Mouse (Mus musculus): ENCODE data around the gene Trip10. TPM values are rescaled to one million over a fixed set of nuclear protein-coding genes. Genes with fewer than 3 reads are reported as not detected.

Gene Trip10
- total and polyA plus RNA-seq, 3 experiments = 21.5 to 40.0 (median 22.9) TPM

- Histone ChIP-seq H3K36me3 (replicated peaks in 1 of 2; ENCODE audit: control insufficient read depth in 1 of 2, insufficient read depth in 1 of 2, low read length in 1 of 2) (peaks cover 25 to 84% of the 10 kb centered on the region in 2 experiments), H3K4me2 (ENCODE audit: insufficient read depth, low read depth, poor library complexity, severe bottlenecking) (no peak overlapping the region), H3K27ac (ENCODE audit: insufficient read depth, low read depth) (no peak overlapping the region), H3K4me3 (replicated peaks in 1 of 3; ENCODE audit: low read depth in 2 of 3, low read length in 2 of 3, poor library complexity in 1 of 3) (no peak overlapping the region), H3K27me3 (replicated peaks) (no peaks in the 10 kb centered on the region), H3K9ac (ENCODE audit: insufficient read depth, low read depth) (no peak overlapping the region), H3K79me2 (replicated peaks; ENCODE audit: control insufficient read depth, extremely low read depth, insufficient read depth, poor library complexity, severe bottlenecking) (no peaks in the 10 kb centered on the region), H3K4me1 (ENCODE audit: control insufficient read depth in 1 of 2, insufficient read depth in 2 of 2) (no peaks in the 10 kb centered on the region), H3K9me3 (replicated peaks; ENCODE audit: low read length) (no peaks in the 10 kb centered on the region)
- in situ Hi-C loops (cut with MboI; ENCODE audit: low pct_ligation_motif_present, low pct_unique_long_range_greater_than_20kb, low sequenced_read_pairs) (no loop called here), dilution Hi-C loops (cut with MboI; ENCODE audit: extremely low pct_ligation_motif_present, extremely low pct_unique_long_range_greater_than_20kb, low sequenced_read_pairs) (no loop called here)
- TF ChIP-seq MAZ (IDR thresholded peaks at IDR 0.05; ENCODE audit: low read depth, low read length) = no peak
- TF ChIP-seq UBTF (IDR thresholded peaks at IDR 0.05; ENCODE audit: low read depth, low read length) = no peak
- TF ChIP-seq USF2 (conservative IDR thresholded peaks at IDR 0.05; ENCODE audit: low read depth, low read length) = no peak
- no peak for TF ChIP-seq MAFK (IDR thresholded peaks at IDR 0.05; ENCODE audit: insufficient replicate concordance, low read length)
- no peak for TF ChIP-seq CTCF (conservative IDR thresholded peaks at IDR 0.05 in 1 of 2, IDR thresholded peaks at IDR 0.05 in 1 of 2; ENCODE audit: low read depth in 2 of 2, low read length in 2 of 2)
- no peak for TF ChIP-seq ZNF384 (IDR thresholded peaks at IDR 0.05; ENCODE audit: low read depth, low read length)
- no peak for TF ChIP-seq RCOR1 (conservative IDR thresholded peaks at IDR 0.05; ENCODE audit: low read depth, low read length)
- TF ChIP-seq ETS1 (conservative IDR thresholded peaks at IDR 0.05; ENCODE audit: low read depth, low read length) = no peak
- TF ChIP-seq ZC3H11A (IDR thresholded peaks at IDR 0.05; ENCODE audit: low read depth, low read length) = no peak
- TF ChIP-seq HCFC1 (IDR thresholded peaks at IDR 0.05; ENCODE audit: low read depth, low read length) = no peak
- TF ChIP-seq MEF2A (IDR thresholded peaks at IDR 0.05; ENCODE audit: borderline replicate concordance, low read depth, low read length) = no peak
- no peak for TF ChIP-seq NRF1 (IDR thresholded peaks at IDR 0.05; ENCODE audit: low read depth, low read length)
- no peak for DNase-seq (ENCODE audit: extremely low read depth)
Observed at GRCm38 (mm10) chr17:57261796-57262195, 12.5 kb downstream of the Trip10 start.

GRCm38 (mm10) chr17:57262901-57263550 lies 13.8 kb downstream of the Trip10 start:
- DNase-seq (ENCODE audit: extremely low read depth) = no peak
- H3K36me3 ChIP-seq (replicated peaks in 1 of 2; ENCODE audit: control insufficient read depth in 1 of 2, insufficient read depth in 1 of 2, low read length in 1 of 2) = peaks cover 19 to 73% of the 10 kb centered on the region in 2 experiments
- no peak overlapping the region for H3K27ac ChIP-seq (ENCODE audit: insufficient read depth, low read depth)
- in situ Hi-C loops (cut with MboI; ENCODE audit: low pct_ligation_motif_present, low pct_unique_long_range_greater_than_20kb, low sequenced_read_pairs) (no loop called here), dilution Hi-C loops (cut with MboI; ENCODE audit: extremely low pct_ligation_motif_present, extremely low pct_unique_long_range_greater_than_20kb, low sequenced_read_pairs) (no loop called here)
- no peaks in the 10 kb centered on the region for H3K9me3 ChIP-seq (replicated peaks; ENCODE audit: low read length)
- no peak overlapping the region for H3K9ac ChIP-seq (ENCODE audit: insufficient read depth, low read depth)
- H3K4me1 ChIP-seq (ENCODE audit: control insufficient read depth in 1 of 2, insufficient read depth in 2 of 2) = peaks cover 0 to 10% of the 10 kb centered on the region in 2 experiments; a peak in 2 of 4 replicates
- H3K27me3 ChIP-seq (replicated peaks) = no peaks in the 10 kb centered on the region
- H3K79me2 ChIP-seq (replicated peaks; ENCODE audit: control insufficient read depth, extremely low read depth, insufficient read depth, poor library complexity, severe bottlenecking) = no peaks in the 10 kb centered on the region
- H3K4me2 ChIP-seq (ENCODE audit: insufficient read depth, low read depth, poor library complexity, severe bottlenecking) = no peak overlapping the region
- no peak overlapping the region for H3K4me3 ChIP-seq (replicated peaks in 1 of 3; ENCODE audit: low read depth in 2 of 3, low read length in 2 of 3, poor library complexity in 1 of 3)
- TF ChIP-seq MAZ (IDR thresholded peaks at IDR 0.05; ENCODE audit: low read depth, low read length) = no peak
- no peak for TF ChIP-seq NRF1 (IDR thresholded peaks at IDR 0.05; ENCODE audit: low read depth, low read length)
- TF ChIP-seq MAX (IDR thresholded peaks at IDR 0.05; ENCODE audit: low read length) = no peak
- TF ChIP-seq MXI1 (IDR thresholded peaks at IDR 0.05; ENCODE audit: low read depth, low read length) = no peak
- no peak for TF ChIP-seq IRF4 (IDR thresholded peaks at IDR 0.05; ENCODE audit: low read depth, low read length)
- no peak for TF ChIP-seq MEF2A (IDR thresholded peaks at IDR 0.05; ENCODE audit: borderline replicate concordance, low read depth, low read length)
- no peak for TF ChIP-seq MYC (IDR thresholded peaks at IDR 0.05; ENCODE audit: low read depth, low read length)
- no peak for TF ChIP-seq SIN3A (IDR thresholded peaks at IDR 0.05; ENCODE audit: low read length)
- TF ChIP-seq ETS1 (conservative IDR thresholded peaks at IDR 0.05; ENCODE audit: low read depth, low read length) = no peak
- TF ChIP-seq TCF12 (IDR thresholded peaks at IDR 0.05; ENCODE audit: low read depth, low read length) = no peak
- TF ChIP-seq SMC3 (IDR thresholded peaks at IDR 0.05; ENCODE audit: low read depth, low read length) = no peak
- TF ChIP-seq USF2 (conservative IDR thresholded peaks at IDR 0.05; ENCODE audit: low read depth, low read length) = no peak
- TF ChIP-seq E2F4 (IDR thresholded peaks at IDR 0.05; ENCODE audit: insufficient replicate concordance, low read depth, low read length) = no peak
- TF ChIP-seq ZNF384 (IDR thresholded peaks at IDR 0.05; ENCODE audit: low read depth, low read length) = no peak
- no peak for TF ChIP-seq KAT2A (IDR thresholded peaks at IDR 0.05; ENCODE audit: insufficient replicate concordance, low read length)
- no peak for TF ChIP-seq ZKSCAN1 (IDR thresholded peaks at IDR 0.05; ENCODE audit: borderline replicate concordance, low read depth, low read length)
- no peak for TF ChIP-seq MAFK (IDR thresholded peaks at IDR 0.05; ENCODE audit: insufficient replicate concordance, low read length)
- no peak for TF ChIP-seq POLR2AphosphoS2 (IDR thresholded peaks at IDR 0.05; ENCODE audit: low read depth, low read length)
